ENCODE assay signal across 22 mouse cellular contexts in genomic region chr15:12337779-12338137, GRCm38 (mm10). TPM values are rescaled to one million over a fixed set of nuclear protein-coding genes. Genes with fewer than 3 reads are reported as not detected.
DNase-seq lines count a peak whose midpoint lies in the region; ATAC-seq lines count a peak whose summit lies in the region.
"Had no signal": no experiment of that assay in that cellular context is flagged by ENCODE, and none has a peak within 500 bp of the region (broad histone marks: within the 10 kb centered on the region; RNA-seq: fewer than 3 reads in every experiment).

No protein-coding gene starts in this region.

- H3K27ac ChIP-seq in heart, embryonic 12.5 days (ENCODE audit: poor library complexity, severe bottlenecking) = no peak overlapping the region
- peak overlapping the region; percentile 73 for H3K27ac ChIP-seq in liver, embryonic 13.5 days
- no peak overlapping the region for H3K27ac ChIP-seq in hindbrain, embryonic 16.5 days (ENCODE audit: low read depth, low read length)
- H3K27ac ChIP-seq: embryonic facial prominence, embryonic 12.5 days; forebrain, embryonic 15.5 days; hindbrain, embryonic 12.5 days; hindbrain, postnatal 0 days had no signal

- no peak overlapping the region for H3K9ac ChIP-seq in heart, embryonic 12.5 days
- H3K9ac ChIP-seq in liver, embryonic 13.5 days = no peak overlapping the region
- H3K9ac ChIP-seq in hindbrain, embryonic 16.5 days (ENCODE audit: low read depth, low read length) = no peak overlapping the region
- H3K9ac ChIP-seq: embryonic facial prominence, embryonic 12.5 days; forebrain, embryonic 15.5 days; hindbrain, embryonic 12.5 days had no signal

- DNase-seq in heart, postnatal 14 days = no peak
- DNase-seq in liver, embryonic 13.5 days = no peak
- DNase-seq in liver = no peak
- peak; percentile 39 for DNase-seq in induced T-regulatory cell, adult 2 months (ENCODE audit: low read depth)
- DNase-seq in cerebellum, postnatal 14 days = no peak
- DNase-seq: adrenal gland, postnatal 10 days; cerebellum, adult 11 months; cerebellum, adult 8-10 months; cerebellum, postnatal 25 days; heart, postnatal 4 days had no signal

- intact Hi-C loops in heart, postnatal 14 days (cut with DNase I) = no loop called here

- peaks cover 38% of the 10 kb centered on the region for H3K4me1 ChIP-seq in heart, embryonic 12.5 days (replicated peaks)
- H3K4me1 ChIP-seq in liver, embryonic 13.5 days (replicated peaks) = peaks cover 87% of the 10 kb centered on the region
- peaks cover 4% of the 10 kb centered on the region for H3K4me1 ChIP-seq in hindbrain, embryonic 16.5 days (ENCODE audit: control insufficient read depth, insufficient read depth, low read depth, low read length)

- no peak overlapping the region for H3K4me2 ChIP-seq in heart, embryonic 12.5 days
- H3K4me2 ChIP-seq in liver, embryonic 13.5 days = no peak overlapping the region
- H3K4me2 ChIP-seq in hindbrain, embryonic 16.5 days (ENCODE audit: low read length) = no peak overlapping the region
- H3K4me2 ChIP-seq: embryonic facial prominence, embryonic 12.5 days; forebrain, embryonic 15.5 days; hindbrain, embryonic 12.5 days had no signal

- H3K9me3 ChIP-seq in heart, embryonic 12.5 days (replicated peaks) = no peaks in the 10 kb centered on the region
- H3K9me3 ChIP-seq in liver, embryonic 13.5 days (replicated peaks) = no peaks in the 10 kb centered on the region
- no peaks in the 10 kb centered on the region for H3K9me3 ChIP-seq in hindbrain, embryonic 16.5 days (ENCODE audit: control insufficient read depth, low read length)
- H3K9me3 ChIP-seq: embryonic facial prominence, embryonic 12.5 days; forebrain, embryonic 15.5 days; hindbrain, embryonic 12.5 days had no signal

- peak; percentile 33; the same call in 1 of the 2 replicates for ATAC-seq in heart, embryonic 12.5 days (ENCODE audit: insufficient number of reproducible peaks, low FRiP score)
- no peak for ATAC-seq in liver, embryonic 13.5 days (ENCODE audit: low read depth)
- ATAC-seq in megakaryocyte progenitor cell, adult 5-6 weeks (replicated peaks; ENCODE audit: poor library complexity) = peak; percentile 15
- ATAC-seq in hindbrain, embryonic 16.5 days = no peak
- ATAC-seq: forebrain, embryonic 15.5 days; hindbrain, postnatal 0 days; intestine, embryonic 16.5 days had no signal

- H3K27me3 ChIP-seq in heart, embryonic 12.5 days (replicated peaks) = no peaks in the 10 kb centered on the region
- H3K27me3 ChIP-seq in liver, embryonic 13.5 days = no peaks in the 10 kb centered on the region
- no peaks in the 10 kb centered on the region for H3K27me3 ChIP-seq in hindbrain, embryonic 16.5 days (replicated peaks; ENCODE audit: control insufficient read depth, insufficient read depth, low read length)
- H3K27me3 ChIP-seq: CH12.LX; embryonic facial prominence, embryonic 12.5 days; forebrain, embryonic 15.5 days; hindbrain, embryonic 12.5 days had no signal

- no peak overlapping the region for H3K4me3 ChIP-seq in heart, embryonic 12.5 days
- no peak overlapping the region for H3K4me3 ChIP-seq in liver, embryonic 13.5 days (replicated peaks)
- no peak overlapping the region for H3K4me3 ChIP-seq in hindbrain, embryonic 16.5 days (ENCODE audit: low read length)
- H3K4me3 ChIP-seq: embryonic facial prominence, embryonic 12.5 days; forebrain, embryonic 15.5 days; hindbrain, embryonic 12.5 days had no signal

- H3K36me3 ChIP-seq in heart, embryonic 12.5 days = peaks cover 3% of the 10 kb centered on the region
- peaks cover under 1% of the 10 kb centered on the region; the same call in 1 of the 2 replicates for H3K36me3 ChIP-seq in liver, embryonic 13.5 days
- H3K36me3 ChIP-seq in hindbrain, embryonic 16.5 days (ENCODE audit: control insufficient read depth, insufficient read depth, low read length) = no peaks in the 10 kb centered on the region

- WGBS in heart, embryonic 12.5 days = 49% methylated on average over 3 of the region's 3 CpGs
- WGBS in liver, embryonic 13.5 days (ENCODE audit: insufficient replicate concordance) = 33% methylated on average over 3 of the region's 3 CpGs
- 66% methylated on average over 3 of the region's 3 CpGs for WGBS in hindbrain, embryonic 16.5 days

RNA-seq across cellular contexts. Expression of gene 1810049J17Rik, which starts 16.1 kb away (rescaled TPM):
- 0.50 and 0.73 TPM in 2 replicates for polyA plus RNA-seq in heart, embryonic 12.5 days (2016; fragmentation: Nextera tagmentation; extraction: Ambion mirVana)
- total RNA-seq in heart, postnatal 14 days (2021) = under 1 TPM in 1 of 2 experiments, not detected in 1; 0.56 TPM
- 0.29 and 1.7 TPM in 2 replicates for polyA plus RNA-seq in liver, embryonic 13.5 days (2015; fragmentation: Nextera tagmentation; extraction: Ambion mirVana)
- not detected in 2 replicates for total RNA-seq in megakaryocyte progenitor cell, adult 5-6 weeks (2015)
- total RNA-seq in megakaryocyte progenitor cell, adult 5-6 weeks (2017) = 0.58 TPM in 1 of 2 replicates, not detected in the other
- 0.62 and 1.1 TPM in 2 replicates for polyA plus RNA-seq in hindbrain, embryonic 16.5 days (2015; fragmentation: Nextera tagmentation; extraction: Ambion mirVana)
- total RNA-seq: hindbrain, postnatal 0 days had no signal
- polyA plus RNA-seq: brain, embryonic 14.5 days; cortical plate, adult 2 months; forebrain, embryonic 11.5 days had no signal

RNA-seq across cellular contexts. Expression of gene Golph3, which starts 16.5 kb away (rescaled TPM):
- 92.2 and 92.5 TPM in 2 replicates for polyA plus RNA-seq in heart, embryonic 12.5 days (2016; fragmentation: Nextera tagmentation; extraction: Ambion mirVana)
- total RNA-seq in heart, postnatal 14 days (2021) = 10 to 100 TPM; 89.0 to 91.2 TPM
- 51.6 and 66.2 TPM in 2 replicates for polyA plus RNA-seq in liver, embryonic 13.5 days (2015; fragmentation: Nextera tagmentation; extraction: Ambion mirVana)
- total RNA-seq in megakaryocyte progenitor cell, adult 5-6 weeks (2015) = 110 and 118 TPM in 2 replicates
- total RNA-seq in megakaryocyte progenitor cell, adult 5-6 weeks (2017) = 86.6 and 94.4 TPM in 2 replicates
- 64.2 and 66.1 TPM in 2 replicates for polyA plus RNA-seq in hindbrain, embryonic 16.5 days (2015; fragmentation: Nextera tagmentation; extraction: Ambion mirVana)

Comparison
In these comparisons a context has a peak if more than half of its experiments do, and no peak if none do; other contexts are left out.
1. ATAC-seq: peak in heart, embryonic 12.5 days (single experiment) and megakaryocyte progenitor cell, adult 5-6 weeks (single experiment); none in liver, embryonic 13.5 days (single experiment) and hindbrain, embryonic 16.5 days (single experiment).